Mouse (Mus musculus) heart, postnatal 0 days (tissue): ENCODE data around the gene Mfsd11. TPM values are rescaled to one million over a fixed set of nuclear protein-coding genes. Genes with fewer than 3 reads are reported as not detected.
A peak's percentile ranks its signal among the peaks of the same experiment; 100 is the strongest.

Source experiments
- ATAC-seq: fragments of 200-750 bp; cut with Nextera tagmentation; 2 replicates; pipeline ENCODE4 v1.8.0; 2017; ENCODE audit warnings: low read depth, moderate number of reproducible peaks, moderate library complexity; ENCODE audit not compliant: insufficient read depth
- DNase-seq: peaks from one replicate; pipeline ENCODE4 v3.0.0-alpha.2; 2016; ENCODE audit warnings: low spot score
- H3K27ac ChIP-seq: fragments of 300-500 bp; sonication (generic); 2 replicates; pipeline ENCODE4 v1.5.1; 2014; ENCODE audit warnings: low read depth, mild to moderate bottlenecking
- H3K27me3 ChIP-seq: fragments of 300-500 bp; sonication (generic); 2 replicates; pipeline ENCODE4 v1.6.1; 2014; ENCODE audit warnings: low read length, mixed read lengths; ENCODE audit not compliant: control insufficient read depth, insufficient read depth
- H3K36me3 ChIP-seq: fragments of 300-500 bp; sonication (generic); replicated peaks from 2 replicates; pipeline ENCODE4 v1.6.1; 2014; ENCODE audit warnings: low read length, mixed read lengths; ENCODE audit not compliant: control insufficient read depth, insufficient read depth
- H3K4me1 ChIP-seq: fragments of 300-500 bp; sonication (generic); 2 replicates; pipeline ENCODE4 v1.6.1; 2014; ENCODE audit warnings: antibody characterized with exemption; ENCODE audit not compliant: control insufficient read depth, insufficient read depth
- H3K4me2 ChIP-seq: fragments of 300-500 bp; sonication (generic); 2 replicates; pipeline ENCODE4 v1.6.1; 2014; ENCODE audit warnings: low read depth, mild to moderate bottlenecking, low read length, moderate library complexity
- H3K4me3 ChIP-seq: fragments of 300-500 bp; sonication (generic); 2 replicates; pipeline ENCODE4 v1.5.1; 2014; ENCODE audit warnings: low read depth, low read length
- H3K9ac ChIP-seq: fragments of 300-500 bp; sonication (generic); replicated peaks from 2 replicates; pipeline ENCODE4 v1.6.1; 2014; ENCODE audit warnings: low read depth, low read length, mixed read lengths
- H3K9me3 ChIP-seq: fragments of 300-500 bp; sonication (generic); replicated peaks from 2 replicates; pipeline ENCODE4 v1.6.1; 2016; ENCODE audit warnings: low read length; ENCODE audit not compliant: control insufficient read depth
- CTCF ChIP-seq: IDR thresholded peaks from 2 replicates; pipeline ENCODE4 v1.5.1; 2016; ENCODE audit warnings: antibody characterized with exemption, control low read depth, low read depth
- EP300 ChIP-seq: IDR thresholded peaks from 2 replicates; pipeline ENCODE4 v1.6.1; 2016; ENCODE audit warnings: antibody characterized with exemption, low read depth
- WGBS: fragments of 180-500 bp; shearing (Covaris S2); extraction: QIAGEN DNeasy Blood & Tissue Kit; methylation state at CpG from one replicate; pipeline ENCODE4 v1.1.7; 2014; 5-methylcytosine and 5-hydroxymethylcytosine counted together
- polyA plus RNA-seq: library from polyadenylated mRNA; unstranded; fragments of >200 nt; fragmentation: Nextera tagmentation; extraction: Ambion mirVana; gene quantifications from 2 replicates; pipeline ENCODE4 v1.2.1, GENCODE M21; 2015
- total RNA-seq: library from RNA; depleted of rRNA; stranded (reverse); fragments of >200 nt; gene quantifications from 2 replicates; pipeline ENCODE4 v1.2.3, GENCODE M21; 2014; ENCODE audit warnings: low replicate concordance

Gene Mfsd11
- total and polyA plus RNA-seq, 2 experiments from 2014 or later, result 44.5 to 46.3 TPM

DNA sequence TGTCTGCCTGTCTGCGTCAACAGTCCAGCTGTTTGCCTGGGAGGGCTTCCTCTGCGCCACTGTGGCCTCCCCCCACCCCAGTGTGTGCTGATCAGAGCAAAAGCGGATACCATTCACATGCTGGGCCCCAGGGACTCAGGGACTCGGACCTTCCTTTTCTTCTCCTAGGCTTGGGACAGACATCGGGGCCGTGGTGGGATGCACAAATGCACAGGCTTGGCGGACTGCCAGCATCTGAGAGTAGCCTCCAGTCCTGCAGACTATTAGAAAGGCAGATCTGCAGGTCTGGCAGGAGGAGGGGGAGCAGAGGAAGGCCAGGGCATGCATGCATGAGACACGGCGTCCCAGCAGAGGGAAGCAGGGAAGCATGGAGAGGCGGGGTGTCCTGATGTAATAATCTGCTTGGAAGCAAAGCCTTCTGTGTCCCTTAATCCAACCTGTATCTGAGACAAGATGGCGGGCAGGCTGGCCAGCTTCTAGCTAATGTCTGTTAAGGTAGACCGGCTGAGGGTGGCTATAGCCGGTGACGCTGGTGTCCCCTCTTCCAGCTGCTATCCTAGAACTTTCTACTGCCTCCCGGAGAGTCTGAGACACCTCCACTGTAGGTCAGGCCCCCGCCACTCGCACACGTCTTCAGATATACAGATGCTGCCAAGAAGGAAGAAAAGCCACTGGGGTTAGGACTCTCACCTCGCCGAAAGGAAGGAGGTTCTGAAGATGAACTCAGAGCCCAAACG lies 39.3 kb upstream of the Mfsd11 start:
- 0 out of 2 replicates have a peak, but pooled peaks have one; percentile 9 for ATAC-seq
- H3K9me3 ChIP-seq, result no peaks in the 10 kb centered on the region
- TF ChIP-seq EP300, result no peak
- TF ChIP-seq CTCF, result no peak; the same call in 1 of the 2 replicates
- H3K4me3 ChIP-seq, result no peak overlapping the region
- peak overlapping the region; percentile 86 for H3K27ac ChIP-seq
- 0 out of 2 replicates have a peak, but pooled peaks cover 4% of the 10 kb centered on the region for H3K36me3 ChIP-seq
- H3K27me3 ChIP-seq, result no peaks in the 10 kb centered on the region
- H3K4me1 ChIP-seq, result peaks cover 47% of the 10 kb centered on the region
- WGBS, result 46% methylated on average over 21 of the region's 21 CpGs
- H3K9ac ChIP-seq, result no peak overlapping the region
- DNase-seq, result no peak
- H3K4me2 ChIP-seq, result no peak overlapping the region

DNA sequence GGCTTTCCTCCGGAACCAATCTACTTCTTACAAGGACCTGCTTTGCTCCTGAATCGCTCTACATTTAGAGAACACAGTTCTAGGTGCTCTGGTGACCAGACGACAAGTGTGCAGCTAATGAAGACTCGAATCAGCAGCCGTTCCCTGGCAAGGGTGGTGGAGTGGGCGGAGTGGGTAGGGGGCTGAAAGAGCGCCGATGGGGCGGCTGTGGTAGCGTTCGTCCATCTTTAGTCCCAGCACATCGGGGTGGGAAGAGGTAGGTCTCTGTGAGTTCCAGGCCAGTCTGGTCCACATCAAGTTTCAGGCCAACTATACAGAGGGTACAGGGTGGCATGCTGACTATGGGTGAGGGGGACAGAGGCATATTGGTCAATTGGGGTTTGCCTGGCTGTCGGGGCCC lies 38.6 kb upstream of the Mfsd11 start:
- TF ChIP-seq EP300 (no peak), CTCF (no peak)
- Histone ChIP-seq H3K9ac (no peak overlapping the region), H3K4me3 (no peak overlapping the region), H3K36me3 (0 out of 2 replicates have a peak, but pooled peaks cover 4% of the 10 kb centered on the region), H3K9me3 (no peaks in the 10 kb centered on the region), H3K27me3 (no peaks in the 10 kb centered on the region), H3K4me2 (no peak overlapping the region), H3K27ac (peak overlapping the region; percentile 86), H3K4me1 (peaks cover 47% of the 10 kb centered on the region)
- no peak for DNase-seq
- no peak for ATAC-seq
- 87% methylated on average over 13 of the region's 13 CpGs for WGBS

DNA sequence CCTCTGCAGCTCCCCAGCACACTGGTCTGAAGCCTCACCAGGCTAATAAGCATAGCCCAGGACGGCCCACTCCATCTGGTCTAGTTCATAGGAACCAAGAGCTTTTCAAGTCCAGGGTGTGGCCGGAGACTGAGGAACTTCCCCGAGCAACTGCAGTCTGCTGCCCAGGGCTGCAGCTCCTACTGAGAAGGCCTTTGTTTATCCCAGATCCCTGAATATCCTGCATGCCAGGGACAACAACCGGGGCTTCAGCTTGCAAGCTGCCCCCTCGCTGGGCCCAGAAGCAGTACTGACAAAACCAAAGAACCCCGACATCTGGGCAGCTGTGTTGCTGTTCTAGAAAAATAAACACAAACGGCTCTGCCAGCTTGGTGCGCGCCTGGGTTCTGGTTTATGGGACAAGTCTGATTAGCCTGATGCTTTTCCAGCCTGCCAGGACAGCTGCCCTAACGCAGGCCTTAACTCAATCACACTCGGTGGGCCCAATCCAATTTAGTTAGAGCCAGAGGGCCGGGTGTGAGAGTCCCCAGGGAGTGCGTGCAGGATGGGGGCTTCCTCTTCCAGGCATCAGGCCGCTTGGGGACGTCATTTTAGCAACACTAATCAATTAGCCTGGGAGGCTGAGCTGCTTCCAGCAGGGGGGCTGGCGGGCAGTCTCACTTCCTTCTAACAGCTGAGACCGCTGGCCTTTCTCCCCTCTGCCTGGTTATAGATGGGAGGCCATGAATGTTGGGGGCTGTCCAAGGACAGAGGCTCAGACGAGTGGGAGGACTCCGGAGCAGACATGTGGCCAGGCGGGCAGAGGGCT lies 38.0 kb upstream of the Mfsd11 start:
- H3K9ac ChIP-seq, result 0 out of 2 replicates have a peak overlapping the region, but pooled peaks have one; percentile 26
- peak; percentile 67 for DNase-seq
- H3K36me3 ChIP-seq, result no peaks in the 10 kb centered on the region
- H3K4me2 ChIP-seq, result no peak overlapping the region
- H3K4me1 ChIP-seq, result peaks cover 47% of the 10 kb centered on the region
- TF ChIP-seq CTCF (no peak), EP300 (no peak)
- H3K27ac ChIP-seq, result peak overlapping the region; percentile 86
- peak; percentile 30 for ATAC-seq
- H3K27me3 ChIP-seq, result no peaks in the 10 kb centered on the region
- 38% methylated on average over 20 of the region's 20 CpGs for whole genome bisulfite sequencing
- H3K9me3 ChIP-seq, result no peaks in the 10 kb centered on the region
- no peak overlapping the region for H3K4me3 ChIP-seq

DNA sequence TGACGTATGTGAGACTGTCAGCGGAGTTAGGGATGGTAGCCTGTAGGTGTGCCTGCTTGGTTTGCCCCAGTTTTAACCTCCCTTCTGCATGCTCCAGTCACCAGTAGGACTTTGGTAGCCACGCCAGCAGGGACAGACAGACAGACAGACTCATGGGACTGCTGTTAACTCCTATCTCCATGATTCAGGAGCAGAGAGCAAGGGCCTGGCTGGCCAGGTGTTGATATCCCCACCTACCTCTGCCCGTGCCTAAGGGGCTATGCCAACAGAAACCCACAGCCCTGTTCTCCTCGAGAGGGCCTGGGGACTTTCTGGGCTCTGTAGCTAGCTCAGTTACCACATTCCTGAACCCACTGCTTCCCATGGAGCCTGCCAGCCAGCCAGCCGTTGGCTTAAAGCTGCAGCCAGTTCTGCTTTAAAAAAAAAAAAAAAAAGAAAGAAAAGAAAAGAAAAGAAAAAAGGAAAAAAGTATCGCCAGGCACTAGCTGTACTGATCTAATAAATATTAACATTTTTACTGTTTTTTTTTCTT lies 37.3 kb upstream of the Mfsd11 start:
- Histone ChIP-seq H3K9ac (0 out of 2 replicates have a peak overlapping the region, but pooled peaks have one; percentile 26), H3K27me3 (no peaks in the 10 kb centered on the region), H3K27ac (peak overlapping the region; percentile 86), H3K4me2 (peak overlapping the region; percentile 1; the same call in 1 of the 2 replicates), H3K4me1 (peaks cover 48% of the 10 kb centered on the region), H3K4me3 (no peak overlapping the region), H3K9me3 (no peaks in the 10 kb centered on the region), H3K36me3 (no peaks in the 10 kb centered on the region)
- no peak for TF ChIP-seq EP300
- TF ChIP-seq CTCF, result no peak
- ATAC-seq (no peak), DNase-seq (no peak)
- 35% methylated on average over 7 of the region's 7 CpGs for WGBS

DNA sequence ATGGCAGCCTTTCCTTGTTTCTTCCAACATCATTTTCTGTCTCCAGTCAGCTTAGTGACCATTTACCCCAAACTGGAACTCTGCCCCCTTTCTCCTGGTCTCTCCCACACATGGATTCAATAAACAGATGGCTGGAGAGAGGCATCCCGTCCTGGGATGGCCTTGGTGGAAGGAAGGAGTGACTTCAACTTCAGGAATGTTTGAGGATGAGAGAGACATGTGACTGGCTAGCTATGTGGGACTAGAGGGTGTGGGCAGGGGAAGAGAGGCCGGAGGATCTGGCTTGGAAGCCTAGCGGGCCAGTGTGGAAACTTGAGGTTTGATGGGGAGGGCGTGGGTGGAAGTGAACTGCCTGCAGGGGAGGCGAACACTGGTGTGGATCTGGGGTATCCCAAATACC lies 35.5 kb upstream of the Mfsd11 start:
- Histone ChIP-seq H3K4me3 (no peak overlapping the region), H3K4me2 (no peak overlapping the region), H3K27ac (peak overlapping the region; percentile 49; the same call in 1 of the 2 replicates), H3K9me3 (no peaks in the 10 kb centered on the region), H3K27me3 (no peaks in the 10 kb centered on the region), H3K4me1 (peaks cover 57% of the 10 kb centered on the region), H3K9ac (no peak overlapping the region), H3K36me3 (no peaks in the 10 kb centered on the region)
- DNase-seq (peak; percentile 63), ATAC-seq (peak; percentile 21; the same call in 1 of the 2 replicates)
- WGBS, result 51% methylated on average over 5 of the region's 5 CpGs
- TF ChIP-seq CTCF (no peak), EP300 (no peak)
